Mouse (Mus musculus) kidney, embryonic 16.5 days (tissue): ENCODE measurements around the gene Zfp385a. TPM values are rescaled to one million over a fixed set of nuclear protein-coding genes. Genes with fewer than 3 reads are reported as not detected.
"Not testable (repeated sequence)": the region's sequence is repeated elsewhere in the genome, so short reads cannot be mapped to it uniquely, and the experiment has no call there.

ENCODE experiments used
- ATAC-seq: fragments of 200-750 bp; cut with Nextera tagmentation; 2 replicates; pipeline ENCODE4 v1.8.0; 2017; ENCODE audit warnings: moderate TSS enrichment; ENCODE audit not compliant: low FRiP score, low TSS enrichment
- H3K27ac ChIP-seq: fragments of 300-500 bp; sonication (generic); 2 replicates; pipeline ENCODE4 v1.5.1; 2014; ENCODE audit warnings: low read length
- H3K27me3 ChIP-seq: fragments of 300-500 bp; sonication (generic); 2 replicates; pipeline ENCODE4 v1.6.1; 2014; ENCODE audit warnings: low read length, control low read depth, mixed read lengths; ENCODE audit not compliant: insufficient read depth
- H3K36me3 ChIP-seq: fragments of 300-500 bp; sonication (generic); 2 replicates; pipeline ENCODE4 v1.6.1; 2014; ENCODE audit warnings: low read length, control low read depth, mixed read lengths; ENCODE audit not compliant: insufficient read depth
- H3K4me1 ChIP-seq: fragments of 300-500 bp; sonication (generic); 2 replicates; pipeline ENCODE4 v1.6.1; 2014; ENCODE audit warnings: low read length, control low read depth, mixed read lengths; ENCODE audit not compliant: insufficient read depth
- H3K4me2 ChIP-seq: fragments of 300-500 bp; sonication (generic); replicated peaks from 2 replicates; pipeline ENCODE4 v1.6.1; 2014; ENCODE audit warnings: low read depth, low read length
- H3K4me3 ChIP-seq: fragments of 300-500 bp; sonication (generic); 2 replicates; pipeline ENCODE4 v1.5.1; 2014; ENCODE audit warnings: mild to moderate bottlenecking, low read length
- H3K9ac ChIP-seq: fragments of 300-500 bp; sonication (generic); replicated peaks from 2 replicates; pipeline ENCODE4 v1.6.1; 2014; ENCODE audit warnings: low read length
- H3K9me3 ChIP-seq: fragments of 300-500 bp; sonication (generic); 2 replicates; pipeline ENCODE4 v1.6.1; 2016; ENCODE audit warnings: low read length, control low read depth
- WGBS: fragments of 180-500 bp; shearing (Covaris S2); extraction: QIAGEN DNeasy Blood & Tissue Kit; methylation state at CpG from one replicate; pipeline ENCODE4 v1.1.7; 2014; 5-methylcytosine and 5-hydroxymethylcytosine counted together
- polyA plus RNA-seq: library from polyadenylated mRNA; unstranded; fragments of >200 nt; fragmentation: Nextera tagmentation; extraction: Ambion mirVana; gene quantifications from 2 replicates; pipeline ENCODE4 v1.2.1, GENCODE M21; 2015

Gene Zfp385a
- polyA plus RNA-seq, 1 experiment from 2014 or later = 12.4 TPM

DNA sequence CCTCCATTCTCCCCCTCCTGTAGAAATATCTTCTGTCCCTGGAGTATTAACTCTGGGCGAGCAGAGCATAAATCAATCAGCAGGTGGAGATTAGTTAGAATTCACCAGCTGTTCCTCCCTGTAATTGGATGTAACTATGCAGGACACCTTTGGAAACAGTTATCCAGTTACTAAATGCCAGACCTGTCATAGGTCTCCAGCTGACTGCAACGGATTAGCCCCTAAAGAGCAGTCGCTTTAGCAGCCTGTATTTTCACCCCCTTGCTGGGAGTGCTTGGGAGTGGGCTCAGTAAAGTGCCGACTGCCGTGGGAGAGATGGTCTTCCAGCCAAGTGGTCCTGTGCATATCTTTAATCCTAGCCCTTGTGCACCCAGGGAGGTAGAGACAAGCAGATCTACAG, 50.3 kb downstream of the Zfp385a start:
- Histone ChIP-seq H3K9me3 (no peaks in the 10 kb centered on the region), H3K36me3 (peaks cover 30% of the 10 kb centered on the region), H3K4me1 (peaks cover 49% of the 10 kb centered on the region), H3K27ac (peak overlapping the region; percentile 88), H3K4me2 (0 out of 2 replicates have a peak overlapping the region, but pooled peaks have one; percentile 0), H3K4me3 (no peak overlapping the region), H3K27me3 (no peaks in the 10 kb centered on the region), H3K9ac (no peak overlapping the region; the same call in none of the 2 replicates)
- WGBS = 21% methylated on average over 5 of the region's 5 CpGs
- peak; percentile 37; the same call in 1 of the 2 replicates for ATAC-seq

DNA sequence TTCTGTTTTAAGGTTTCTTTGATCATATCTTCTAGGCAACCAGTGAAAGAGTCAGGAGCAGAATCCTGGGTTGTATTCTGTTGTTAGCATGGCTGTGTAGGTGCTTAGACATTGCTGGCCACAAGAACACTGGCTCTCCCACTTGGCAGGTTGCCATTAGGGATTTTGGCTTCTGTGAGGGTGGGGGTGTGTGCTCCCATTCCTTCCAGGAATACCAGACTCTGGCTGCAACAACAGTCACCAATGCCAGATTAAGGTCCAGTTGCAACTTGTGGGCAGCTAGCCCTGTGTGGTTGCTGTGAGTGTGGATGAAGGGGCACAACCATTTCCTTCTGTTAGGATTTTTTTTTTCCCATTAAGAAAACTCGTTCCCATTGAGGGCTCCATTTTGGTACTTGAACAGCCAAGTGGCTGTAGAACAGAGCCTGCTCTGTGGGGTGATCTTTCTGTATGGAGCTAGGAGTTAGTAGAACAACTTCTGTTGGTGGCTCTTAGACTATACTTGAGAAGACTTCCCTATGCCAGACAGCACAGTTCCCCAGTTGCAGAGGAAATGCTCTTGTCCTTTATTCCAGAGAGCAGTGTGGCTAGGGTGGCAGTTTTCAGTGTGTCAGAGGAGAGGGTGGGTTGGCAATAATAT, 54.0 kb downstream of the Zfp385a start:
- ATAC-seq = no peak
- Histone ChIP-seq H3K4me2 (no peak overlapping the region), H3K9ac (no peak overlapping the region), H3K27ac (0 out of 2 replicates have a peak overlapping the region, but pooled peaks have one; percentile 20), H3K4me1 (peaks cover 46% of the 10 kb centered on the region), H3K4me3 (no peak overlapping the region), H3K9me3 (no peaks in the 10 kb centered on the region), H3K36me3 (no peaks in the 10 kb centered on the region), H3K27me3 (no peaks in the 10 kb centered on the region)
- WGBS = 77% methylated on average over 1 of the region's 1 CpGs

DNA sequence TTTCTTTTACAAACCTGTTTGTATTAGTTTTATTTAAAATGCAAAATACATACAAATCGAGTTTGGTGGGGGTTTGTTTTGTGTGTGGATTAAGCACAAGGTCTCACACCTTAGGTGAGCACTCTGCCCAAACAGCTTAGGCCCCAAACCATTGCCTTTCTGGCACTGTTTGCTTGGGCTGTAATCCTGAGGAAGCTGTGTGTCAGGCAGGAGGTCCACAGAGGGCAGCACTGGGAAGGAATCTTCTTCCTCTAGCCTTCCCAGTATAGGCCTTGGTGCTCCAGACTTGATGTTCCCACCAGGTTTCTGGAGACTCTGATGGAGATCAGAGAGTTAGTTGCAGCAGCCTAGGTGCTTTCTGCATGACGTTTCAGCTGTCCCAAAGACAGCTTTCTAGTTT, 55.2 kb downstream of the Zfp385a start:
- Histone ChIP-seq H3K4me3 (no peak overlapping the region), H3K27me3 (no peaks in the 10 kb centered on the region), H3K9me3 (no peaks in the 10 kb centered on the region), H3K27ac (peak overlapping the region; percentile 44; the same call in 1 of the 2 replicates), H3K4me2 (no peak overlapping the region), H3K9ac (no peak overlapping the region), H3K4me1 (peaks cover 40% of the 10 kb centered on the region), H3K36me3 (no peaks in the 10 kb centered on the region)
- ATAC-seq = no peak
- 19% methylated on average over 2 of the region's 2 CpGs for WGBS

DNA sequence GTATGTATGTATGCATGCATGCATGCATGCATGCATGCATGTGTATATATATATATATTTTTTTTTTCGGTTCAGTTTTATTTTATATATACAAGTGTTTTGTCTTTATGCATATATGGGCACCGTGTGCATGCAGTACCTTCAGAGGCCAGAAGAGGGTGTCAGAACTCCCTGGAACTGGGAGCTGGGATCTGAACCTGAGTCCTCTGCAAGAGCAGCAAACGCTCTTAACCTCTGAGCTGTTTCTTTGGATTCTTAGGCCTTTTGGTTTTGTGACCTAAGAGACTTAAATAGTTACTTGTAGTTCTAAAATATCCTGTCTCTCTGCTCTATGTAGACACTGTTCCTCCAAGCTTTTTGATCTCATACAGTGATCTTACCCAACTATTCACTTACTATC, 55.8 kb downstream of the Zfp385a start:
- Histone ChIP-seq H3K27me3 (no peaks in the 10 kb centered on the region), H3K9me3 (no peaks in the 10 kb centered on the region), H3K36me3 (no peaks in the 10 kb centered on the region), H3K4me3 (no peak overlapping the region), H3K27ac (no peak overlapping the region), H3K9ac (no peak overlapping the region), H3K4me1 (peaks cover 35% of the 10 kb centered on the region), H3K4me2 (no peak overlapping the region)
- WGBS = 56% methylated on average over 3 of the region's 3 CpGs
- no peak for ATAC-seq

DNA sequence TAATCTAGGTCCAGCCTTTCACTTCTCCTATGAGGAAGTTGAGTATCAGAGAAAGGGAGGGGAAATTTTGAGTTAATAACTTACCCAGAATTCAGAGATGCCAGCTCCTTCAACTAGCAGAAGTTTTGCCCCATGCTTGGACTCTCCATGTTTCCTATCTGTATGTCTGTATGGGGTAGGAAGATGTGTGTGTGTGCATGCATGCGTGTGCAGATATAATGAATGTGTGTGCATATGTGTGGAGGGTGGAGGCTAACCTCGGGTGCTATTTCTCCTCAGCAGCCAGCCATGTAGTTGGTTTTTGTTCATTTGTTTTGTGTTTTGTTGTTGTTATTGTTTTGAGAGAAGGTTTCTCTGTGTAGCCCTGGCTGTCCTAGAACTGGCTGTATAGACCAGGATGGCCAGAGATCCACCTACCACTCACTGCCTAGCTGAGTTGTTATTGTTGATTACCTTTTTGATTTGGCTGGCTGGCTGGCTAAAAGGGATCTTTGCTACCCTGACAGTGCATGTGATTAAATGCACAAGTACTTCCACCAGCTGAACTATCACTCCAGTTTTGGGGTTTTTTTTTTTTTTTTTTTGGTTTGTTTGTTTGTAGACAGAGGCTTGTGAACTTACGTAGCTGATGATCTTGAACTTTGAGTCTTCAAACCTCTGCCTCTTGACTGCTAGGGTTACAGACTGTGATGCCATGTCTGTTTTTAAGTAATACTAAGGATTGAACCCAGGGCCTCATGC, 58.3 kb downstream of the Zfp385a start:
- H3K4me1 ChIP-seq = peaks cover 33% of the 10 kb centered on the region
- H3K27ac ChIP-seq = no peak overlapping the region

DNA sequence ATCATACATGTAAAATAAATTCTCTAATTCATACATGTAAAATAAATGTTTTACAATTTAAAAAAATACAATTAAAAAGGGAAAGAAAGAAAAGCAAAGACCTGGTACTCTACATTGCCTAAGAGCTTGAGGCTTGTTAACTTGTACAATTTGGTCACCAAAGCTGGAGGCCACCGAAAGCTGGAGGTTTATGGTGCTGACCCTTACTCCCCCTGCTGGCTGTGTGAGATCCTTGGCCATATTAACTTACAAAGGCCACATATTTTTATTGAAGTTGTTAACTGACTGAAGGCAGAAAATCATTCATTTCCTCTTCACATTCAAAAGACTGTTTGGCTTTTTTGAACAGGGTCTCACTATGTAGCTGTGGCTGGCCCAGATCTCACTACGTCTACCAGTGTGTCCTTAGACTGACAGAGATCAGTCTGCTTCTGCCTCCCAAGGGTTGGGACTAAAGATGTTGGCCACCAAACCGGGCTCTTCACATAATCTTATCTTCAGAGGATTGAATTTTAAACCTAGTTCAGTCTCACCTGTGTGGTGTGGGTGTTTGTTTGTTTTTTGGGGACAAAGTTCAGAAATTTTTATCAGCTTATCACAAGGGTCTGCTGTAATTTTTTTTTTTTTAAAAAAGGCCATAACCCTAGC, 59.0 kb downstream of the Zfp385a start:
- 53% methylated on average over 3 of the region's 3 CpGs for WGBS
- Histone ChIP-seq H3K9ac (no peak overlapping the region), H3K4me1 (peaks cover 29% of the 10 kb centered on the region), H3K27me3 (no peaks in the 10 kb centered on the region), H3K27ac (0 out of 2 replicates have a peak overlapping the region, but pooled peaks have one; percentile 25), H3K9me3 (no peaks in the 10 kb centered on the region), H3K36me3 (no peaks in the 10 kb centered on the region), H3K4me3 (no peak overlapping the region), H3K4me2 (no peak overlapping the region)
- ATAC-seq = no peak

More for the DNA sequence above, 58.3 kb downstream of the Zfp385a start:
- Histone ChIP-seq H3K36me3 (no peaks in the 10 kb centered on the region), H3K9ac (no peak overlapping the region), H3K9me3 (no peaks in the 10 kb centered on the region), H3K4me3 (no peak overlapping the region), H3K27me3 (no peaks in the 10 kb centered on the region), H3K4me2 (no peak overlapping the region)
- ATAC-seq = no peak
- WGBS = 91% methylated on average over 3 of the region's 3 CpGs

DNA sequence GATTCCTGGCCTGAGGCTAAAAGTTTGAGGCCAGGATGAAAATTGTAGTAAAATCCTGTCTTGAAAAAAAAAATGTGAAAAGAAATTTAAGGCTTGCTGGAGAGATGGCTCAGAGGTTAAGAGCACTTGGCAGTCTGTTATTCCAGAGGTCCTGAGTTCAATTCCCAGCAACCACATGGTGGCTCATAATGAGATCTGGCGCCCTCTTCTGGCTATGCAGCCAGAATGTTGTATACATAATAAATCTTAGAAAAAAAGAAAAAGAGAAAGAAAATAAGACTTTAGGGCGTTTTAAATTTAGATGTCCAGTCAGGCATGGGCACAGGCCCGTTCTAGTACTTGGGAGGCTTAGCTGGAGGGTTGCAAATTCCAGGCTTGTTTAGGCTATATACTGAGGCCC, 60.1 kb downstream of the Zfp385a start:
- Histone ChIP-seq H3K9ac (no peak overlapping the region), H3K36me3 (no peaks in the 10 kb centered on the region), H3K27ac (no peak overlapping the region), H3K4me3 (no peak overlapping the region), H3K27me3 (no peaks in the 10 kb centered on the region), H3K9me3 (no peaks in the 10 kb centered on the region), H3K4me2 (no peak overlapping the region), H3K4me1 (peaks cover 17% of the 10 kb centered on the region)
- WGBS = 38% methylated on average over 3 of the region's 3 CpGs
- ATAC-seq = no peak

DNA sequence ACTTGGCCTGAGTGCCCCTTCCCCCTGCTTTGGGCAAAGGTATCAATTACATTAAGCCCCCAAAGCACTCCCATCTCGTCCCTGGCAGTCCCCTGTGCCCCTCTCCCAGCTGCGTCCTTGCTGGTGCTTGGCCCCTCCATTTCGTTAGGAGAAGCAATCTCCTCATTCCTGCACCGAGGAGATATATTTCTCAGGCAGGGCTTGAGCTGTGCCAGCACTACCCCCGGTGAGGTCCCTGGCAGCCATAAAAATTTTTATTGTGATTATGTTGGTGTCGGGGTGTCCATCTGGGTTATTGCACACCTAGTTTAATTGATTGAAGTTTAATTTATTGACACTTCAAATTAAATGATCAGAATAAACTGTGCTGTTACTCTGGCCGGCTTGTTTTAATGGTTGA, 61.9 kb downstream of the Zfp385a start:
- H3K9me3 ChIP-seq = no peaks in the 10 kb centered on the region
- H3K4me1 ChIP-seq = peaks cover 25% of the 10 kb centered on the region
- H3K27ac ChIP-seq = no peak overlapping the region
- H3K4me3 ChIP-seq = no peak overlapping the region
- 23% methylated on average over 7 of the region's 7 CpGs for WGBS
- H3K27me3 ChIP-seq = no peaks in the 10 kb centered on the region
- no peak for ATAC-seq
- H3K4me2 ChIP-seq = no peak overlapping the region
- H3K36me3 ChIP-seq = no peaks in the 10 kb centered on the region
- peak overlapping the region; percentile 33; the same call in 1 of the 2 replicates for H3K9ac ChIP-seq

DNA sequence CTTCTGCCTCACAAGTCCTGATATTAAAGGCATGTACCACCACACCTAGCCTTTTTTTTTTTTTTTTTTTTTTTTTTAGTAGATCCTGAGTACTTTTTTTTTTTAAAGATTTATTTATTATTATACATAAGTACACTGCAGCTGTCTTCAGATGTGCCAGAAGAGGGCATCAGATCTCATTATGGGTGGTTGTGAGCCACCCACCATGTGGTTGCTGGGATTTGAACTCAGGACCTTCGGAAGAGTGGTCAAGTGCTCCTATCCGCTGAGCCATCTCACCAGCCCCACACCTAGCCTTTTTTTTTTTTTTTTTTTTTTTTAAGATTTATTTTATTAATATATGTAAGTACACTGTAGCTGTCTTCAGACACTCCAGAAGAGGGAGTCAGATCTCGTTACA, 64.0 kb downstream of the Zfp385a start:
- WGBS = 86% methylated on average over 3 of the region's 3 CpGs
- H3K27me3 ChIP-seq, ATAC-seq, H3K4me3 ChIP-seq, H3K9me3 ChIP-seq, H3K9ac ChIP-seq, H3K4me2 ChIP-seq, H3K27ac ChIP-seq, H3K36me3 ChIP-seq: not testable (repeated sequence)
- H3K4me1 ChIP-seq = peaks cover 22% of the 10 kb centered on the region
